Mouse (Mus musculus) neural tube, embryonic 11.5 days (tissue): ENCODE data around the gene Atf7ip2. TPM values are rescaled to one million over a fixed set of nuclear protein-coding genes. Genes with fewer than 3 reads are reported as not detected.

Source experiments
- ATAC-seq: fragments of 200-750 bp; cut with Nextera tagmentation; 2 replicates; pipeline ENCODE4 v1.8.0; 2017; ENCODE audit warnings: moderate number of reproducible peaks, mild to moderate bottlenecking, moderate TSS enrichment, moderate library complexity; ENCODE audit not compliant: insufficient read depth, low FRiP score, low TSS enrichment
- DNase-seq: peaks from one replicate; pipeline ENCODE4 v3.0.0-alpha.2; 2015; ENCODE audit warnings: low spot score
- H3K27ac ChIP-seq: fragments of 300-500 bp; sonication (generic); 2 replicates; pipeline ENCODE4 v1.5.1; 2014; ENCODE audit warnings: low read depth, mild to moderate bottlenecking, low read length
- H3K27me3 ChIP-seq: fragments of 300-500 bp; sonication (generic); 2 replicates; pipeline ENCODE4 v1.6.1; 2014; ENCODE audit warnings: mild to moderate bottlenecking, low read length, mixed read lengths; ENCODE audit not compliant: control insufficient read depth, insufficient read depth
- H3K36me3 ChIP-seq: fragments of 300-500 bp; sonication (generic); 2 replicates; pipeline ENCODE4 v1.6.1; 2014; ENCODE audit warnings: mild to moderate bottlenecking, low read length, moderate library complexity, mixed read lengths; ENCODE audit not compliant: control insufficient read depth, insufficient read depth
- H3K4me1 ChIP-seq: fragments of 300-500 bp; sonication (generic); 2 replicates; pipeline ENCODE4 v1.6.1; 2014; ENCODE audit warnings: low read length, mixed read lengths; ENCODE audit not compliant: control insufficient read depth, insufficient read depth
- H3K4me2 ChIP-seq: fragments of 300-500 bp; sonication (generic); 2 replicates; pipeline ENCODE4 v1.6.1; 2014; ENCODE audit warnings: low read depth, mild to moderate bottlenecking, moderate library complexity
- H3K4me3 ChIP-seq: fragments of 300-500 bp; sonication (generic); 2 replicates; pipeline ENCODE4 v1.5.1; 2014; ENCODE audit warnings: low read depth, low read length
- H3K9ac ChIP-seq: fragments of 300-500 bp; sonication (generic); 2 replicates; pipeline ENCODE4 v1.6.1; 2014; ENCODE audit warnings: mild to moderate bottlenecking, low read length
- H3K9me3 ChIP-seq: fragments of 300-500 bp; sonication (generic); 2 replicates; pipeline ENCODE4 v1.6.1; 2016; ENCODE audit warnings: low read length; ENCODE audit not compliant: control insufficient read depth
- WGBS: fragments of 180-500 bp; shearing (Covaris S2); extraction: QIAGEN DNeasy Blood & Tissue Kit; methylation state at CpG from one replicate; pipeline ENCODE4 v1.1.7; 2014; 5-methylcytosine and 5-hydroxymethylcytosine counted together
- polyA plus RNA-seq: library from polyadenylated mRNA; unstranded; fragments of >200 nt; fragmentation: Nextera tagmentation; extraction: Ambion mirVana; gene quantifications from 2 replicates; pipeline ENCODE4 v1.2.1, GENCODE M21; 2014

The Atf7ip2 gene
- polyA plus RNA-seq, 1 experiment from 2014 or later, result 0.90 TPM

DNA sequence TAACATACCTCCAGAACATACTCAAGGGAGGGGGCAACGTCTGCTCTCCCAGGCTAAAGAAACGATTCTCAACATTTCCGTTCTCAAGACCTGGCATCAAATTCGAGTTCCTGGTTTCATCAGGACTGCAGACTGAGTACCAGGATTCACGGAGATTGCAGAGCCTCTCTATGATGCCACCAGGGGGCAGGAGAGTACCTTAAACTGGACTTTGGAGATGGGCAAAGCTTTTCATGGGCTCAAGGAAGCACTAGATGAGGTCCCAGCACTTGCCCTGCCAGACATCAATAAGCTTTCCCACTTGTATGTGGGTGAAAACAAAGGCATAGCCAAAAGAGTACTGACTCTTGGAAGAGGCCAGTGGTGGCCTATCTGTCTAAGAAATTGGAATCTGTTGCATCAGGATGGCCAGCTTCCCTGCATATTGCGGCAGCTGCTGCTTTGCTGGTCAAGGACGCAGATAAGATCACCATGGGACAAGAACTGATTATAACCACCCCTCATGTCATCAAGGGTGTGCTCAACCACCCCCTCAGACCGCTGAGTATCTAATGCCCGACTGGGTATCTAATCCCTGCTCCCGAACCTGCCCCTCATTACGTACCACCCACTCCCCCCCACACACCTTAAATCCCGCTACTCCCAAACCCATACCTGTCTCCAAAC, 87.9 kb downstream of the Atf7ip2 start:
- DNase-seq (peak; percentile 79), ATAC-seq (no peak)
- no peak overlapping the region for H3K9ac ChIP-seq
- no peak overlapping the region for H3K4me2 ChIP-seq
- H3K9me3 ChIP-seq, result no peaks in the 10 kb centered on the region
- WGBS, result 51% methylated on average over 12 of the region's 12 CpGs
- no peaks in the 10 kb centered on the region for H3K36me3 ChIP-seq
- H3K4me1 ChIP-seq, result no peaks in the 10 kb centered on the region
- H3K27me3 ChIP-seq, result no peaks in the 10 kb centered on the region
- H3K27ac ChIP-seq, result no peak overlapping the region
- H3K4me3 ChIP-seq, result no peak overlapping the region

GRCm38 (mm10) chr16:10281890-10282289, 89.4 kb downstream of the Atf7ip2 start:
- no peak for ATAC-seq
- H3K27ac ChIP-seq, result no peak overlapping the region
- no peak overlapping the region for H3K4me3 ChIP-seq
- H3K9ac ChIP-seq, result no peak overlapping the region
- 81% methylated on average over 3 of the region's 3 CpGs for WGBS
- H3K4me1 ChIP-seq, result no peaks in the 10 kb centered on the region
- H3K36me3 ChIP-seq, result no peaks in the 10 kb centered on the region
- H3K4me2 ChIP-seq, result no peak overlapping the region
- H3K9me3 ChIP-seq, result no peaks in the 10 kb centered on the region
- no peak for DNase-seq
- H3K27me3 ChIP-seq, result no peaks in the 10 kb centered on the region

DNA sequence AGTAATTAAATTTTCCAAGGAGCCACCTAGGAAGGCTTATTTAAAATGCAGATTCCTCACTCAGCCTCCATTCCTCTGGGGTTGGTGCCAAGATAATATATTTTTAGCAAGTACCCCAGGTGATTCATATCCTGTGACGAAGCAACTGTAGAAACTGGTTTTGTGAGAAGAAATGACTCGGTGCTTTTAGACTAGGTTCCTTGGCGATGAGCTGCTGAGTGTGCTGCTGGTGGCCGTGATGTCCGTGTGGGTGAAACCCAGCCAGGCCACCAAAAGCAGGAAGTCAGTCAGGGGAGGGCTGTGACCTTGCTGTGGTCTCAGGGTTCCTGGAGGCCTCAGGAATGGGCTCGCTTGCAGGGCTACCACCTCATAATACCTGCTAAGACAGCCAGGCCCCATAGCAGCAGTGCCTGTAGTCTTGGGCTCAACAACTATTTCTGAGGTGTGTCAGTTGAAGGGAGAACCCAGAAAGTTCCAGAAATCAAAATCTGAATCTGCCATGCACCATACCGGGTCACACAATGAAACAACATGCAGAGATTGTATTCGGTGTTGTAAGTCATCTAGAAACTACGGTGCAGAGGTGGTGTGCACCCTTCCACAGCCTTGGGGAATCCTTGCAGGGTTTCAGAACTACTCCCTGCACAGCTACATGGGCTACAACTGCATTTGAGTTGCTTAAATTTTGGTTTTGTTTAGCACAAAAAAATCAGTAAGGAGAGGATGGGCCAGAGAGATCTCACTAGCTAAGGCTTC, 94.2 kb downstream of the Atf7ip2 start:
- DNase-seq (no peak), ATAC-seq (no peak)
- Histone ChIP-seq H3K4me2 (no peak overlapping the region), H3K4me3 (no peak overlapping the region), H3K27ac (no peak overlapping the region), H3K36me3 (no peaks in the 10 kb centered on the region), H3K4me1 (no peaks in the 10 kb centered on the region), H3K9me3 (no peaks in the 10 kb centered on the region), H3K27me3 (no peaks in the 10 kb centered on the region), H3K9ac (no peak overlapping the region)
- 84% methylated on average over 9 of the region's 9 CpGs for WGBS

- H3K4me2 ChIP-seq, result no peak overlapping the region
- WGBS, result 87% methylated on average over 6 of the region's 6 CpGs
- H3K36me3 ChIP-seq, result no peaks in the 10 kb centered on the region
Observed at GRCm38 (mm10) chr16:10288115-10288514, 95.6 kb downstream of the Atf7ip2 start.

DNA sequence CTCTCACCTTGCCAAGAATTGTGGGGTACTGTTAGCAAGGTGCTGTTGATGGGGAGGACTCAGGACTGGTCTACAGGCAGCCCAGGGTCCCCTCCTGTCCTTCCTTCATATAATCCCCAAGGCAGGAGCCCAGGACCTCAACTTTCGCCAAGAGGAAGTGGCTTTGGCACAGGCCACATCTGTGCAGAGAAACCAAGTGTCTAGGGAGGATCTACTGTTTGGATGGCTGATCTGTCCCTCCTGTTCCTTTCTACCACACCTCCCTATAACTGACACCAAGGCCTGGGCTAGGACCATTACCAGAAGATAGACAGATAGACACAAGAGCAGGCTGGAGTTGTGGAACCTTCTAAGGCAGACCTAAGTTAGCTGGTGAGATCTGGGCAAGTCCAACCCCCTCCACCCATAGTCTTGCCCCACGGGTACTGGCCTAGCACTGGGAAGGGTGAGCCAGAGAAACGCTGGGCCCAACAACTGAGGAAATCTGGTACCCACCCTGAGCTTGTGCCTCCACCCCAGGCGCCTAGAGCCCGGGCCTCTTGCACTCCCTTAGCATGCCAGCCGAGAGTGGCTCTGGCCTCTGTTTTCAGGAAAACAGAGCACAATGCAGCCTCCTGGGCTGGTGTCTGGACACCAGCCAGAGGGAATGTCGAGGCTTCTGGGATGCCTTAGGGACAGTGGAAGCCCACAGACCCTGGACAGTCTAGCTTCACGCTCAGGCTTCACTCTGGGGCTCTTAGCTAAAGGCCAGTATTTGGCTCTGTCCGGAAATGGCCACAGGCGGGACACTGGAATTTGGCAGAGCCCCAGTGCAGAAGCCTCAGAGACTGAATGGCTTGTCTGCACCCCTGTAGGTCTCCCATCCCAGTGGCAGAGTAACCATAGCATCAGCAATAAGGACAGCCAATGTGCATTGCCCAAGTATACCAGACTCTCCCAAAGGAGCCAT, 105.5 kb downstream of the Atf7ip2 start:
- no peaks in the 10 kb centered on the region for H3K9me3 ChIP-seq
- no peaks in the 10 kb centered on the region for H3K36me3 ChIP-seq
- WGBS, result 90% methylated on average over 10 of the region's 10 CpGs
- ATAC-seq, result no peak
- H3K4me3 ChIP-seq, result no peak overlapping the region
- no peak overlapping the region for H3K4me2 ChIP-seq
- no peaks in the 10 kb centered on the region for H3K4me1 ChIP-seq
- no peak for DNase-seq
- no peak overlapping the region for H3K27ac ChIP-seq
- no peak overlapping the region for H3K9ac ChIP-seq
- no peaks in the 10 kb centered on the region for H3K27me3 ChIP-seq

More at GRCm38 (mm10) chr16:10288115-10288514, 95.6 kb downstream of the Atf7ip2 start:
- H3K4me3 ChIP-seq, result no peak overlapping the region
- no peak overlapping the region for H3K27ac ChIP-seq
- H3K27me3 ChIP-seq, result no peaks in the 10 kb centered on the region
- H3K9me3 ChIP-seq, result no peaks in the 10 kb centered on the region
- no peak for ATAC-seq
- no peak for DNase-seq
- no peak overlapping the region for H3K9ac ChIP-seq
- H3K4me1 ChIP-seq, result no peaks in the 10 kb centered on the region

DNA sequence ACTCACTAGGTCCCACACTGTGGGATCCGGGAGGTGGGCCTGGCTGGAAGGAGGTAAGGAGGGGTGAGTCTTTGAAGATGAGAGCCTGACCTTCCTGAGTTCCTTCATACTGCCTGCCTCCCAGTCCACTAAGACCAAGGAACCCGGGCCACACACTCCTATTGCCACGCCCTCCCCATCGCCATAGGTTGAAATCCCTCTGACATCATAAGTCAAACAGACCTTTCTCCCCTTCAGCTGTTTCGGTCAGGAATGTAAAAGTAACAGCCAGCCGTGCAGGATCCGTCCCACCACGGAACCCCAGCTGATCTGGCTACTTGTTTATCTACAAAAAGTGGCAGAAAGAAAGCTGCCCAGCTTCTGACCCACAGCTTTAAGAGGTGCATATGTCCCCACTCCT, 107.1 kb downstream of the Atf7ip2 start:
- no peak overlapping the region for H3K4me2 ChIP-seq
- WGBS, result 31% methylated on average over 8 of the region's 8 CpGs
- H3K36me3 ChIP-seq, result no peaks in the 10 kb centered on the region
- no peak overlapping the region for H3K4me3 ChIP-seq
- H3K27ac ChIP-seq, result no peak overlapping the region
- H3K27me3 ChIP-seq, result no peaks in the 10 kb centered on the region
- H3K9ac ChIP-seq, result no peak overlapping the region
- ATAC-seq, result no peak
- H3K9me3 ChIP-seq, result no peaks in the 10 kb centered on the region
- H3K4me1 ChIP-seq, result no peaks in the 10 kb centered on the region
- no peak for DNase-seq

DNA sequence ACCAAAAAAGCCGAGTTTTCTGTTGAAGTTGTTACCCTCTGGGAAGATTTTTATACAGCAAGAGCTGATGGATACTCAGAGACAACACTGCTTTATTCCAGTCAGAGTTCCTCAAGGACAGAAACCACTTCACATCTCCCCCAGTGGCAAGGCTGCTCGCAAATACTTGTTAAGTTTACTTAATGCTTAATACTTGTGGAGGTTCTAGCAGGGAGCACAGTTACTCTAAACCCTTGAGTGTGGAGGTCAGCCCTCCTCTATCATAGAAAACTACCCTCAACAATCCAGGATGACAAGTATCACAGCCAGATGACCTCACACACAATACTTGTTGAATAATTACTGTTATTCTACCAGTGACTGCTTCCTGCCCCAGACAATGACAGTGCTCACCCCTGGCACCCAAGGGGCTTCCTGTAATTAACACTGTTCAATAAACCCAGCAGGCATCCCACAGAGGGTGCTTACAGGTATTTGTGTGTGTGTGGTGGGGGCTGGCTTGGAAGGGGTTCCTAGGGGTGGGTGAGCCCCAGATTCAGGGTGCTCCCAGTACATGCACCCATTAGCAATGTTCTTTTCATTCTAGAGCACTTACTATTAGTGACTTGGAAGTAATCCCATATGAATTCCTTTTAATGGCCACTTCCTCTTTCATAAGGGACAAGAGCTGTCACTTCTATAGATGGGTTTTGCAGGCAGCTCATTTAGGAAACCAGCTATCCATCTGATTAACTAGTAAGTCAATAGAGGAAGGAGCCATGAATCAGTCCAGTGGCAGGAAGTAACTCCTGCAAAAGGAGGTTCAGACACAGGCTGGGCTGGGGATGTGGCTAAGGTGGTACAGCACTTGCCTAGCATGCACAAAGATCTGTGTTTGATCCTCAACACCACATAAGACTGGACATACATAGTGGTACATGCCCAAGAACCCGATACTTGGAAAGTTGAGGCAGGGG, 108.0 kb downstream of the Atf7ip2 start:
- H3K27me3 ChIP-seq, result no peaks in the 10 kb centered on the region
- H3K9me3 ChIP-seq, result no peaks in the 10 kb centered on the region
- no peak overlapping the region for H3K27ac ChIP-seq
- no peak overlapping the region for H3K9ac ChIP-seq
- no peak for ATAC-seq
- no peak overlapping the region for H3K4me2 ChIP-seq
- WGBS, result 70% methylated on average over 3 of the region's 3 CpGs
- DNase-seq, result no peak
- H3K4me1 ChIP-seq, result no peaks in the 10 kb centered on the region
- H3K36me3 ChIP-seq, result no peaks in the 10 kb centered on the region
- no peak overlapping the region for H3K4me3 ChIP-seq
